Mouse (Mus musculus): ENCODE data around the gene Npepl1.

Gene Npepl1

GRCm38 (mm10) chr2:174107375-174107774 lies 2.8 kb upstream of the Npepl1 start:
- no peak for DNase-seq (ENCODE audit: low read depth, low spot score)

DNA sequence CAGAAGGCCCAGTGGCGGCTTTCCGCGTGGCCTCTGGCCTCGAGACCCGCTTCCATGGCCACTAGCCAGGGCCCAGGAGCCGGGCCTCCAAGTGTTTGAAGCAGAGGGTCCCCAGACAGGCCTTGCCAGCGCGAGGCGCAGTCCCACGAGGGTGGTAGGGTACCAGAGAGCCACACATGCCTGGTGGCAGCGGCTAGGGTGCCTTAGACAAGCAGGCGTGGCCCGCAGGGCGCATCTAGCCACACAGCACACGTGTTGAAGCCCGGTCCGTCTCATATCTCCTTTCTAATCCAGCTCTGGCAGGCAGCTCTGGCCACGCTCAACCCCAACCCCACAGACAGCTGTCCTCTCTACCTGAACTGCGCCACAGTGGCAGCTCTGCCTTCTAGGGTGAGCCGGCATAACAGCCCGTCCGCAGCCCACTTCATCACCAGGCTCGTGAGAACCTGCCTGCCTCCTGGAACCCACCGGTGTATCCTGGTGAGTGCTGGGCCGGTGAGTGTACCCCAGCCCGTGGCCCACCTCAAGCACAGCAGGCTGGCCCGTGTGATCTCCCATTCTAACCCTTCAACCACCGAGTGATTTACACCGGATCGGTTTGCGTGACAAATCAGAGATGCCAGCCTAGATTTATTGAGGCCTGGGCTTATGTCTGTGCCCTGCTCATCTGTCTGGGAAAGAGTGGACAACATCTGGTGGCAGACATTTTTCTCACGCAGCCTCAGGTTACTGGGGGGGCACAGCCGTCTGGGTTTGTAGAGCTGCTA lies 817 bp downstream of the Npepl1 start:
- peak; percentile 68 for DNase-seq (ENCODE audit: low read depth, low spot score)

DNA sequence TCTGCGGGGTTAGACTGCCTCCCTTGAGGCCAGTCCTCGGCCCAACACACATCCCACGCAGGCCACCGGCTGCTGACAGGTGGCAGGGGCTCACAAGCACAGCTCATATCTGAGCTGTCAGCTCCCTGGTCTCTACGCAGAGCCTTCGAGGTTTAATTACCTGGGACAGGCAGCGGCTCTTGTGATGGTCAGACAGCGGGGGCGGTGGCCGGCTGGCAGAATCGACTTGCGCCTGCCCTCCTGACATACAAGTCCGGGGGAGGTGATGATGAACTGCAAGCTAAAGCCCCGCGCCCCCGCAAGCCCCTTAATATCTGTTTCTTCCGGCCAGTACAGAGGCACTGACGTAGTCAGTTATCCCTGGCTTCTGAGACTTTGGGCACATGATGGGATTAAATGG lies 2.8 kb downstream of the Npepl1 start:
- DNase-seq (ENCODE audit: low read depth, low spot score), result no peak

GRCm38 (mm10) chr2:174114148-174114864 lies 4.2 kb downstream of the Npepl1 start:
- DNase-seq (ENCODE audit: low read depth, low spot score), result peak; percentile 77

- DNase-seq (ENCODE audit: low read depth, low spot score), result peak; percentile 68
These were observed 6.8 kb downstream of the Npepl1 start for GRCm38 (mm10) chr2:174116929-174117328.

GRCm38 (mm10) chr2:174118141-174118540 lies 8.0 kb downstream of the Npepl1 start:
- no peak for DNase-seq (ENCODE audit: low read depth, low spot score)

GRCm38 (mm10) chr2:174119259-174119658 lies 9.1 kb downstream of the Npepl1 start:
- DNase-seq (ENCODE audit: low read depth, low spot score), result no peak

- no peak for DNase-seq (ENCODE audit: low read depth, low spot score)
These were observed 10.5 kb downstream of the Npepl1 start for GRCm38 (mm10) chr2:174120631-174121030.

GRCm38 (mm10) chr2:174121411-174121947 lies 11.3 kb downstream of the Npepl1 start:
- no peak for DNase-seq (ENCODE audit: low read depth, low spot score)

DNA sequence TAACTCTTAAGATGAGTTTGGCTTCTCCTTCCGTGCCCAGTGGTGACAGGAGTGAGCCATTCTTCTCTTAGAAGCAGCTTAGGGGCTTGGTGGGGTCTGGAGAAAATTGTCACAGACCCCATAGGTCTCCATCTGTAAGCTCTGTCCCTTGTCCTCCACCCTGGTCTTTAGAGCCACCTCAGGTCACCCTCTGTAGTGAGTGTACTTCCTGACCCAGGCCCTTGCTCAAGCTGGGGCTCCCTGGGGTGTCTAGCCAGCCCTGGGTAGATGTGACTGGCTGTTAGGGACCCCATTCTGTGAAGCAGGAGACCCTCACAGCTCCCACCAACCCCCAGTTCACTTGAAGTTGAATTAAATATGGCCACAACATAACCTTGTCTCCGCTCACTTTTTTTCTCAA lies 12.2 kb downstream of the Npepl1 start:
- no peak for DNase-seq (ENCODE audit: low read depth, low spot score)

DNA sequence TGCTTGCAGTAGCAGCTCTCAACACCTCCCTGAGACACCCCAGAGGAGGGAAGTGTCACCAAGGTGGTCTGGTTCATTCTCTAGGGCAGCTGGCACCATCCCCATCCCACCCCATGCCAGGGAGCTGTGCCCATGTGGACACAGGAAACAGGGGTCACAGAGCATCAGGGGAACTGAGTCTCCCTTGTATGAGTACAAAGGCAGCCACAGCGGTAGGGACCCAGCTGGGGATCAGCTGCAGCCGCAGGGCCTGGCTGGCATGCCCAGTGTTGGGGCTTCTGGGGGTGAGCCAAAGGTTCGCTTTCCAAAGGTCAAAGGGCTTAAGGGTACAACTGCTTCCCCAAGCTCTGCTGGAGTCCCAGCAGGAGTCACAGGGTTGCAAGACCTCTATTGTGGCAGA lies 13.6 kb downstream of the Npepl1 start:
- no peak for DNase-seq (ENCODE audit: low read depth, low spot score)

DNA sequence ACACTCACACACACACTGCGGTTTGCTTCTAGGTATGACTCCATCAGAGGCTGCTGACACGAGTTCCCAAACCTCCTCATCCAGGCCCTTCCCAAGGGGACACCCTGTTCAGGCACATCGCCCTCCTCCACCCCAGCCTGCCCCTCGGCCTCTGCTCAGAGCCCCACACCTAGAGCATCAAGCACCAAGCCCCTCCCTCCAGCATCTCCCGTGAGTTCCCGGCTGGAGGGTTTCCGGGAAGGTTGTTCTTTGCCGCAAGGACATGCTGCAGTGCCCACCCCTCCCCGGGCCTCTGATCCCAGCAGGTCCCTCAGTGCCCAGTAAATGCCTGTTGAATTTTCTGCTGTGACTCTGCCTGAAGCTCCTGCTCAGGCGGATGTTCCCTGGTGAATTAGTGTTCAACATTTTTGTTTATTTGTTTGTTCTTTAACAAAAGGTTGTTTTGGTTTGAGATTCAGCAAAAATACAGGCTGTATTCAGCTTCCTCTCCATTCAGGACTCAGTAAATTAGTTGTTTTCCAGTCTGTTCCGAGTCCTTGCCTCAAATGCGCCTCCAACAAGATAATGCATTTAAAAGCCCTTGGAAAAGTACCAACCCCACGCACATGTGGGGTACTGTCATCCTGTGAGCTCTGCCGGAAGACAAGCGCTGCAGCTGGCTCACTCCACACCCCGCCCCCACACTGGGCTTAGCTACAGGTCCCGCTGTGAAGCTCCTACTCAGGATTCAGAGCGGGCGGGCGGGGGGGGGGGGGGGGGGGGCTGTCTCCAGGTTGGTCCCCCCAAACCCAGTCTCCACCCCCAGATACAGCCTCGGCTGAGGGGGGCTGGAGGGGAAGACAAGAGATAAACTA lies 16.6 kb downstream of the Npepl1 start:
- DNase-seq (ENCODE audit: low read depth, low spot score), result no peak

DNA sequence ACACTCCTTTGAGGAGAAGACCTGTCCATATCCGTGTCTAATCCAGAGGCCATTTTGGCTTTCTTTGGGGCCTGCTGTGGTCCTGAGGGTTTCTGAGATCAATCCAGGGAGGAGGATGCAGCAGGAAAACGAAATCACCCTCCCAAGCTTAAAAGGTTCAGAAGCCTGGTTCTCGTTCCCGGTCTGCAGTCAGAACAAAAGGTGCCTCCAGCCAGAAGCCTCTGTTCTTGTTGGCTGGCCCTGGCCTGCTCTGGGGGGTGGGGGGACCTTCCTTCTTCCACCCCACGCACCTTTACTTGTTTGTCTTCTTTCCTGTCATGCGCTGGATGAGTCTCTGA lies 17.2 kb downstream of the Npepl1 start:
- DNase-seq (ENCODE audit: low read depth, low spot score), result no peak

DNA sequence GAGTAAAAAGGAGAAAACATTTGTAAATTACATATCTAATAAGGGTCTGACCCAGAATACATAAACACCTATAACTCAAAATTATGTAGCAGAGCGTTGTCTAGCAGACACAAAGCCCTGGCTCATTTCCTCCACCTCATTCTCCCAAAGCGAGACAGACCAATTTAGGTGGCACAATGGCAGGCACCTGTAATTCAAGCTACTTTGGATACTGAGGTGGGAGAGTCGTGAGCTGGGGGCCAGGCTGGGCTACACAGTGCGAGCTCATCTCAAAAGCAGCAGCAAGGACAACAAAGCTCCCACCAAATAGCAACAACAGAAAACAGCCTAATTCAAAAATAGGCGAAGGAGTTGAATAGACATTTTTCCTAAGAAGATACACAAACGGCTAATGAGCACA lies 18.8 kb downstream of the Npepl1 start:
- no peak for DNase-seq (ENCODE audit: low read depth, low spot score)

DNA sequence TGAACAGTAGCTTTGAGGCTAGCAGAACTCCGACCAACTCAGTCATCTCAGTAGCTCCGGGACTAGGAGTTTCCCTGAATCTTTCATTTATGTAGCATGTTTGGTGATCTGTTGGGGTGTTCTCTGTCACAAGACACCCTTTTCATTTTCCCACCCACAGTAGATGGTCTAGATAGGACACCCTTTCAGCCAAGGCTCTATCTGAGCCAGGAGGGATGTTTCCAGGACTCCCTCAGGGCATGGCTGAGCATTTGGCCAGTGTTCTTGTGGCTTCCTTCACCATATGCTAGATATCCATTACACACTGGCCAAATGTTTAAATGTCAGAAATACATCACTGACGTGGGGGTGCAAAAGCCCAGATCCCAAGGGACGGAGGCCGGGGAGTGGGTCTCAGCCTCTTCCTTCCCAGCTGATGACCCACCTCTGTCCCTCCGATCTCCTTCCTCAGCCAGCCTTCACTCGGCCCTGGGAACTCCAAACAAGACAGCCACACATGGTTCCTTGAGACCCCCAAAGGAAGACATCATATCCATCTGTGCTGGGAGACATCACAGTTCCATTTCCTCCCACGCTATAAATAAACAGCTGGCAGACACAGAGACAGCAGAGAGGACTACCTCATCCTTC lies 20.4 kb downstream of the Npepl1 start:
- DNase-seq (ENCODE audit: low read depth, low spot score), result no peak

GRCm38 (mm10) chr2:174132413-174132969 lies 22.3 kb downstream of the Npepl1 start:
- DNase-seq (ENCODE audit: low read depth, low spot score), result no peak

GRCm38 (mm10) chr2:174159035-174159434 lies 48.9 kb downstream of the Npepl1 start:
- no peak for DNase-seq (ENCODE audit: low read depth, low spot score)

DNA sequence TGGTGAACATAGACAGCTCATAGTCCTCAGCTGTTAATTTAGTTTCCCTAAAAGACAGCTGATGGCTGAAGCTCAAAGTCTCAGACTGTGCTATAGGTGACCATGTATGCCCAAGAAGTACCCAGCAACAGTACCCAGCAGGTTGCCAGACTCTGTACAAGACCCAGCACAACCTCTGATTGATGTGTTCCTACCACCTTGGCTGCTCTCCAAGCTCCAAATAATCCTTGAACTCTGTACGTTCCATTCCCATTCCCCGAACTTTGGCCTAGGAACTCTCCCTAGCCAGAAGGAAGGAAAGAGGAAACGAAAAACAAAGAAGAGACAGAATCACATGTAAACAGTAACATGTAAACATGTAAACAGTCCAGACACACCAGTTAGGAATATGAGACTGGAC lies 50.3 kb downstream of the Npepl1 start:
- DNase-seq (ENCODE audit: low read depth, low spot score), result no peak

All from skeletal muscle tissue, adult 2 months (tissue).